Comparison of ENCODE assay signal across 10 mouse cellular contexts in the genomic region with DNA sequence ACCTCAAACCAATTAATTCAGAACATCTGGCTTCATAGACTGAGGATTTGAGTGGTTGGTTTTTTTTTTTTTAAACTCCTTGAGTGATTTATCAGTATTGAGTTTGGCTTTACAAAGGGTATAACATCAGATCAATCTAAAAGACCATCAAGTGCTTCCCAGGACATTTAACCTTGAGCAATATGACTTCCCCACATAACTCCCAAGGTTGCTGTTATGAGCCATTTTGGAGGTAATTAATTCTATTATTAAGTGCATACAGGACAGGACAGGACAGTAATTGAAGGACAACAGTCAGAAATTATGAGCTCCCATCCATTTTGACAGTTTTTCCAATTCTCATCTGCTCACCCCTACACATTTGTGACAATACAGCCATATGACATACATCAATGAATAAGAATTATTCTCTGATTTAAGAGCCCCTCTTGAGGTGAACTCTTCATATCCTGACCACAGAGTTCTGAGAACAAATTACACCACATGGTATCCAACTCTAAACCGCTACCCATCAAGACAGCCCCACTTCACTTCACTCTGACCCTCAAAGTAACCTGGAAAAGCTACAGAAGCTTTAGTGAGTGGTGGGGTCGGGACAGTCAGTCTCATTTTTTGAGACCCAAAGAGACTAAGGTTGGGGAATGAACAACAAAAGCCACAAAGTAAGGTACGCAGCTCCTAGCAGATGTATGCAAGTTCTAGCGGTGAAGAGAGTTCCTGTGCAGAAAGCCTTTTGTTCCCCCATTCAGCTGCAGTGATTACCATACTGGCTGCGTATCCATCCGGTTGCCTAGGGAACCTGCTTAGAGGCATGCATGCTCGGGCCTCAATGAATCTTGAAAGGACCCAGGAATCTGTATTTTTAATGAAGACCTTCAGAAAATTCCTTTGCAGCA. TPM values are rescaled to one million over a fixed set of nuclear protein-coding genes. Genes with fewer than 3 reads are reported as not detected.
A peak's percentile ranks its signal among the peaks of the same experiment; 100 is the strongest.
DNase-seq lines count a peak whose midpoint lies in the region; ATAC-seq and TF ChIP-seq lines count a peak whose summit lies in the region.
"Had no signal": no experiment of that assay in that cellular context is flagged by ENCODE, and none has a peak within 500 bp of the region (broad histone marks: within the 10 kb centered on the region; RNA-seq: fewer than 3 reads in every experiment).

No protein-coding gene starts in this region.

- H3K36me3 ChIP-seq in forebrain, embryonic 14.5 days (ENCODE audit: control insufficient read depth, insufficient read depth, low read length) = no peaks in the 10 kb centered on the region
- H3K36me3 ChIP-seq in midbrain, postnatal 0 days (ENCODE audit: insufficient read depth, low read length) = no peaks in the 10 kb centered on the region

- peak overlapping the region; percentile 32 for H3K4me2 ChIP-seq in forebrain, embryonic 14.5 days (ENCODE audit: low read length)
- 0 out of 2 replicates have a peak overlapping the region, but pooled peaks have one; percentile 21 for H3K4me2 ChIP-seq in midbrain, postnatal 0 days (ENCODE audit: low read depth, low read length, poor library complexity, severe bottlenecking)

- DNase-seq in brain, embryonic 14.5 days (ENCODE audit: low read depth) = peak; percentile 98
- DNase-seq in forebrain, embryonic 14.5 days (ENCODE audit: low spot score) = peak; percentile 98
- DNase-seq in layer of hippocampus, postnatal 10 days (ENCODE audit: low spot score in 2 of 2) = peak; percentile 37 to 51
- DNase-seq in midbrain, postnatal 0 days (ENCODE audit: low spot score) = peak; percentile 90
- DNase-seq in thymus, postnatal 10 days (ENCODE audit: low spot score in 2 of 2) = no peak
- DNase-seq in urinary bladder, postnatal 36 days (ENCODE audit: low spot score in 2 of 2) = no peak
- DNase-seq in cerebellum, adult 11-12 months = no peak
- DNase-seq in thymus, postnatal 14 days = no peak

- 0 out of 2 replicates have a peak overlapping the region, but pooled peaks have one; percentile 17 for H3K9ac ChIP-seq in forebrain, embryonic 14.5 days (ENCODE audit: low read length)
- no peak overlapping the region for H3K9ac ChIP-seq in midbrain, postnatal 0 days (replicated peaks; ENCODE audit: low read length, poor library complexity, severe bottlenecking)
- H3K9ac ChIP-seq: liver, embryonic 14.5 days had no signal

- no peak for TF ChIP-seq CTCF in brain, embryonic 14.5 days (IDR thresholded peaks at IDR 0.05; ENCODE audit: borderline replicate concordance, extremely low read depth, insufficient read depth, insufficient read length)
- TF ChIP-seq CTCF in midbrain, postnatal 0 days (IDR thresholded peaks at IDR 0.05) = no peak

- peaks cover 21% of the 10 kb centered on the region for H3K4me1 ChIP-seq in forebrain, embryonic 14.5 days (ENCODE audit: control insufficient read depth, insufficient read depth, low read length)
- H3K4me1 ChIP-seq in midbrain, postnatal 0 days (ENCODE audit: insufficient read depth, low read length) = peaks cover 5% of the 10 kb centered on the region; the same call in 1 of the 2 replicates

- TF ChIP-seq POLR2A in brain, embryonic 14.5 days (IDR thresholded peaks at IDR 0.05; ENCODE audit: borderline replicate concordance, extremely low read depth, insufficient read depth, insufficient read length, poor library complexity, severe bottlenecking) = no peak

- H3K4me3 ChIP-seq in forebrain, embryonic 14.5 days (ENCODE audit: low read depth, low read length) = no peak overlapping the region
- H3K4me3 ChIP-seq in midbrain, postnatal 0 days (ENCODE audit: low read depth, low read length) = no peak overlapping the region

- peak overlapping the region; percentile 84 for H3K27ac ChIP-seq in forebrain, embryonic 14.5 days (ENCODE audit: low read depth, low read length)
- H3K27ac ChIP-seq in midbrain, postnatal 0 days (ENCODE audit: low read depth, low read length) = peak overlapping the region; percentile 60
- H3K27ac ChIP-seq: liver, embryonic 14.5 days had no signal

- WGBS in forebrain, embryonic 14.5 days = 5% methylated on average over 7 of the region's 7 CpGs
- WGBS in midbrain, postnatal 0 days = 11% methylated on average over 7 of the region's 7 CpGs

- H3K27me3 ChIP-seq in forebrain, embryonic 14.5 days (replicated peaks; ENCODE audit: control insufficient read depth, insufficient read depth, low read length) = no peaks in the 10 kb centered on the region
- no peaks in the 10 kb centered on the region for H3K27me3 ChIP-seq in midbrain, postnatal 0 days (ENCODE audit: insufficient read depth, low read length)

- peak; percentile 95 for ATAC-seq in forebrain, embryonic 14.5 days
- peak; percentile 94 for ATAC-seq in midbrain, postnatal 0 days (ENCODE audit: low FRiP score)

- H3K9me3 ChIP-seq in forebrain, embryonic 14.5 days (replicated peaks; ENCODE audit: control insufficient read depth, low read length) = no peaks in the 10 kb centered on the region
- no peaks in the 10 kb centered on the region for H3K9me3 ChIP-seq in midbrain, postnatal 0 days (ENCODE audit: low read length)

RNA-seq across cellular contexts. Expression of a gene that starts 11.8 kb away (rescaled TPM):
- not detected in 2 replicates for polyA plus RNA-seq in brain, embryonic 14.5 days (2012; rRNA removed)
- not detected in 2 replicates for polyA plus RNA-seq in forebrain, embryonic 14.5 days (2014; fragmentation: Nextera tagmentation; extraction: Ambion mirVana)
- not detected for total RNA-seq in layer of hippocampus, postnatal 10 days (2021)
- not detected in 2 replicates for total RNA-seq in midbrain, postnatal 0 days (2014; rRNA removed)
- not detected in 2 replicates for polyA plus RNA-seq in midbrain, postnatal 0 days (2015; fragmentation: Nextera tagmentation; extraction: Ambion mirVana)
- total RNA-seq: heart, postnatal 25 days had no signal
- polyA plus RNA-seq: liver, embryonic 14.5 days had no signal

Comparison
In these comparisons a context has a peak if more than half of its experiments do, and no peak if none do; other contexts are left out.
1. DNase-seq: peak in brain, embryonic 14.5 days (single experiment), forebrain, embryonic 14.5 days (single experiment), layer of hippocampus, postnatal 10 days (2 of 2) and midbrain, postnatal 0 days (single experiment); none in thymus, postnatal 10 days (0 of 2), urinary bladder, postnatal 36 days (0 of 2), cerebellum, adult 11-12 months (single experiment) and thymus, postnatal 14 days (single experiment).